Mouse (Mus musculus) intestine, postnatal 0 days (tissue): ENCODE measurements around the gene Sh3pxd2a. TPM values are rescaled to one million over a fixed set of nuclear protein-coding genes. Genes with fewer than 3 reads are reported as not detected.
A peak's percentile ranks its signal among the peaks of the same experiment; 100 is the strongest.

Experiments
- ATAC-seq: fragments of 200-750 bp; cut with Nextera tagmentation; 2 replicates; pipeline ENCODE4 v1.8.0; 2017; ENCODE audit warnings: mild to moderate bottlenecking, moderate TSS enrichment, moderate library complexity
- H3K27ac ChIP-seq: fragments of 300-500 bp; sonication (generic); 2 replicates; pipeline ENCODE4 v1.5.1; 2014; ENCODE audit warnings: mild to moderate bottlenecking, low read depth, low read length, moderate library complexity
- H3K27me3 ChIP-seq: fragments of 300-500 bp; sonication (generic); replicated peaks from 2 replicates; pipeline ENCODE4 v1.6.1; 2014; ENCODE audit warnings: low read length, mixed read lengths; ENCODE audit not compliant: control insufficient read depth, insufficient read depth
- H3K36me3 ChIP-seq: fragments of 300-500 bp; sonication (generic); 2 replicates; pipeline ENCODE4 v1.6.1; 2014; ENCODE audit warnings: mild to moderate bottlenecking, moderate library complexity; ENCODE audit not compliant: control insufficient read depth, insufficient read depth
- H3K4me1 ChIP-seq: fragments of 300-500 bp; sonication (generic); replicated peaks from 2 replicates; pipeline ENCODE4 v1.6.1; 2014; ENCODE audit warnings: antibody characterized with exemption, low read length, mixed read lengths; ENCODE audit not compliant: control insufficient read depth, insufficient read depth
- H3K4me2 ChIP-seq: fragments of 300-500 bp; sonication (generic); replicated peaks from 2 replicates; pipeline ENCODE4 v1.6.1; 2014; ENCODE audit warnings: low read depth, mild to moderate bottlenecking, moderate library complexity
- H3K4me3 ChIP-seq: fragments of 300-500 bp; sonication (generic); 2 replicates; pipeline ENCODE4 v1.5.1; 2014; ENCODE audit warnings: low read depth, low read length
- H3K9ac ChIP-seq: fragments of 300-500 bp; sonication (generic); 2 replicates; pipeline ENCODE4 v1.6.1; 2014; ENCODE audit warnings: mild to moderate bottlenecking, low read depth, low read length
- H3K9me3 ChIP-seq: fragments of 300-500 bp; sonication (generic); 2 replicates; pipeline ENCODE4 v1.6.1; 2016; ENCODE audit warnings: mixed run types; ENCODE audit not compliant: control insufficient read depth
- CTCF ChIP-seq: sonication (generic); IDR thresholded peaks from 2 replicates; pipeline ENCODE4 v1.5.1; 2016; ENCODE audit warnings: low read depth, mild to moderate bottlenecking, control low read depth, antibody characterized with exemption, moderate library complexity
- WGBS: fragments of 180-500 bp; shearing (Covaris S2); extraction: QIAGEN DNeasy Blood & Tissue Kit; methylation state at CpG from one replicate; pipeline ENCODE4 v1.1.7; 2014; 5-methylcytosine and 5-hydroxymethylcytosine counted together
- polyA plus RNA-seq: library from polyadenylated mRNA; unstranded; fragments of >200 nt; fragmentation: Nextera tagmentation; extraction: Ambion mirVana; gene quantifications from 2 replicates; pipeline ENCODE4 v1.2.1, GENCODE M21; 2015

Gene Sh3pxd2a
- polyA plus RNA-seq, 1 experiment from 2014 or later, result 2.2 TPM

DNA sequence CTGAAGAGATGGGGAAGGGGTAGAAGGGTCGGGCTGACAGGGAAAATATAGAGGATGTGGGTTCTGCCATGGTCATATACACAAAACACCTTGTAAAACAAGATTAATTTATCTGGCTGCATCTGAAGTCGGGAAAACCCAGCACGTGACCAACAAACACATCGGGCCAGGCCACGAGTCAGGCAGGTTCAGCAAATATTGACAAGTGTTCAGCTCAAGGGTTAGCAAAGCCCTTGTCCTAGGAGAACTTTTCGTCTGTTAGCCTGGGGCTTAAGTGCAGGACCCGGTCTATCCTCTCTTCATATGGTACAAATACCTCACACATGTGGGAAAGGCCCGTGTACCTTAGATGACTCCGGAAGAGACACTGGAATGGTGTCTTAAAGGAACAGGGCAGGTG, 18.1 kb downstream of the Sh3pxd2a start:
- H3K4me1 ChIP-seq, result peaks cover 30% of the 10 kb centered on the region
- H3K27ac ChIP-seq, result no peak overlapping the region
- no peak overlapping the region for H3K9ac ChIP-seq
- WGBS, result 29% methylated on average over 9 of the region's 9 CpGs
- H3K9me3 ChIP-seq, result no peaks in the 10 kb centered on the region
- H3K4me2 ChIP-seq, result peak overlapping the region; percentile 27; the same call in 1 of the 2 replicates
- no peak; the same call in 1 of the 2 replicates for ATAC-seq
- no peak overlapping the region for H3K4me3 ChIP-seq
- TF ChIP-seq CTCF, result no peak
- H3K36me3 ChIP-seq, result no peaks in the 10 kb centered on the region
- H3K27me3 ChIP-seq, result no peaks in the 10 kb centered on the region

DNA sequence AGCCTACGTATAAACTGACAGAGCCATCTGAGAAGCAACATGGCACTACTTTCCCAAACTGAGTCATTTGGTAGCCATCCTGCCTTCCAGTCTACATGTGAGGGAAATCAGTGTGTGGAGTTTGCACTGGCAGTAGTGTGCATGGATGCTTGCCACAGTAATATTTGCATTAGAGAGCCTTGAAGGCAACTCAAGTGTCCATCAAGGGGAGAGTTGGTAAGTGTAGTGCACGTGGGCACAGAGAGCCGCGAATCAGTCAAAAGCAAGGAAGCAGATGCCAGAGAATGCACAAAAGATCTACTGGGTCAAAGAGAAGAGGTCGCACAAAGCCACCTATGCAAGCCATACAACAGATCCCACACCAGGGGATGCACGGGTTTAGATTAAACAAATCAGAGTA, 18.5 kb downstream of the Sh3pxd2a start:
- Histone ChIP-seq H3K9me3 (no peaks in the 10 kb centered on the region), H3K27me3 (no peaks in the 10 kb centered on the region), H3K9ac (no peak overlapping the region), H3K4me1 (peaks cover 26% of the 10 kb centered on the region), H3K36me3 (no peaks in the 10 kb centered on the region), H3K27ac (no peak overlapping the region), H3K4me2 (0 out of 2 replicates have a peak overlapping the region, but pooled peaks have one; percentile 27), H3K4me3 (no peak overlapping the region)
- no peak for TF ChIP-seq CTCF
- 78% methylated on average over 6 of the region's 6 CpGs for WGBS
- ATAC-seq, result no peak

DNA sequence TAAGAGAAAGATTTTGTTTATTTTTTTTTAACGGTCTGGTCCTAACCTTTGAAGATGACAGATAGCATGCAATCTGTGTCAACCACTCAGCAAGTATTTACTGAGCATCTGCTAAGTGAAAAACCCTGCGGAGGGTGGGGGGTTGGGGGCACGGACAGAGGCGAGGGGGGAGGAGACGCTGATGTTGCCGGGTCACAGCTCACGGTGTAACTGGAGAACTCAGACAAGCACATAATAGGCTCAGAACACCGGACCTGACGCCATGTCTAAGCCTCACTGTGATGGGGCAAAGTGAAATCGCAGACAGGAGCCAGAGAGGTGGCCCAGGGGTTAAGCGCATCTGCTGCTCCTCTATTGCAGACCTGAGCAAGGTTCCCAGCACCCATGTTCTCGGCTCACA, 19.7 kb downstream of the Sh3pxd2a start:
- Histone ChIP-seq H3K27me3 (no peaks in the 10 kb centered on the region), H3K4me3 (no peak overlapping the region), H3K4me1 (peaks cover 20% of the 10 kb centered on the region; the same call in 1 of the 2 replicates), H3K4me2 (no peak overlapping the region), H3K9me3 (no peaks in the 10 kb centered on the region), H3K9ac (no peak overlapping the region), H3K27ac (no peak overlapping the region), H3K36me3 (no peaks in the 10 kb centered on the region)
- WGBS, result 50% methylated on average over 12 of the region's 12 CpGs
- no peak for ATAC-seq
- TF ChIP-seq CTCF, result no peak

DNA sequence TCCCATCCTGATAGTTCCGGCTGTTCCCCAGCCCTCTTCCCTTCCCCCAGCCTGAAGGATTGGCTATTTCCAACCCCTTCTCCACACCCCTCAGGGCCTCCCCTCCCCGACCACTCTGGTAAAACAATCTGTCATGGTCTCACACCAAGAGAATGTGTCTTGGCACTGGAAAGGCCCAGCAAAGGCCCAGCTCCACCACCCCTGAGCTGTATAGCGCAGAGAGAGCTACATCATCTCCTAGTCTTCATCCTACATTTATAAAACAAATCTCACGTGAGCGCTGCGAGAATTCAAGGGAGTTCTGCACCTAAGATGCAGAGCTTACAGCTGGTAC, 21.9 kb downstream of the Sh3pxd2a start:
- Histone ChIP-seq H3K27ac (no peak overlapping the region), H3K4me3 (no peak overlapping the region), H3K27me3 (no peaks in the 10 kb centered on the region), H3K9me3 (no peaks in the 10 kb centered on the region), H3K4me2 (no peak overlapping the region), H3K36me3 (no peaks in the 10 kb centered on the region), H3K9ac (no peak overlapping the region), H3K4me1 (peaks cover 15% of the 10 kb centered on the region; the same call in 1 of the 2 replicates)
- TF ChIP-seq CTCF, result no peak
- 84% methylated on average over 6 of the region's 6 CpGs for WGBS
- ATAC-seq, result no peak

DNA sequence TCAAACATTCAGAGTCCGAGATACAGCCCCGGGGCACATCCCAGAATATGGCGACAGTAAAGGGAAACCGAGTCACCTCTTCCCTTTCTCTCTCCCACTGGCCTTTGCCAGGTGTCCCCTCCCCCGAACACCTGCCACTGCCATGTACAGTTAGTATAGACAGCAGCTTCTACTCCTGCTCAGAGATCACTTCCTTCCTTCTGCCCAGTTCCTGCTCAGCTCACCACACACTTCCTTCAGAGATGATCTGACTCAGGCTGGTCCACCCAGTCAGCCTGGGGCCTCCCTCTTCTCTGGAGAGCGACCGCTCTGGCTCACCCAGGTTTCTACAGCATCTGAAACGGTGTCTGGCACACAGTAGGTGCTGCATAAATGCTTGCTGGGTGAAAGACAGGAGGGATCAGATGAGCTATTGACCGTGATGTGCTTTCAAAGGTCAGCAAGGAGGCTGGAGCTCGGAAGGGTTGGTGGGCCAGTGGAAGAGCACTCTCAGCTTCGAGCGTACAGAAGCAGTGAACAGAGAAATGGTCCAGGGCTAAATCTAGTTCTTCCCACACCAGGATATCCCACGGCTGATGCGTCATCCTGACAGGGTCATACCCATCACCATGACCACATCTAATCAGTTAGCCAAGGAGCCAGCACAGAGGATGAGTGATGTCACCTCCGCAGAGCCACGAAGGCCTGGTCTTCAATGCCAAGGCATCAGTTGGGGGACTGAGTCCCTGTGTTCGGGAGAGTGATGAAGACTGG, 22.5 kb downstream of the Sh3pxd2a start:
- H3K4me2 ChIP-seq, result no peak overlapping the region
- peaks cover 10% of the 10 kb centered on the region; the same call in 1 of the 2 replicates for H3K4me1 ChIP-seq
- H3K36me3 ChIP-seq, result no peaks in the 10 kb centered on the region
- WGBS, result 89% methylated on average over 17 of the region's 17 CpGs
- no peak for TF ChIP-seq CTCF
- no peak overlapping the region for H3K27ac ChIP-seq
- no peak overlapping the region for H3K4me3 ChIP-seq
- H3K9me3 ChIP-seq, result no peaks in the 10 kb centered on the region
- no peak for ATAC-seq
- no peaks in the 10 kb centered on the region for H3K27me3 ChIP-seq
- no peak overlapping the region for H3K9ac ChIP-seq

DNA sequence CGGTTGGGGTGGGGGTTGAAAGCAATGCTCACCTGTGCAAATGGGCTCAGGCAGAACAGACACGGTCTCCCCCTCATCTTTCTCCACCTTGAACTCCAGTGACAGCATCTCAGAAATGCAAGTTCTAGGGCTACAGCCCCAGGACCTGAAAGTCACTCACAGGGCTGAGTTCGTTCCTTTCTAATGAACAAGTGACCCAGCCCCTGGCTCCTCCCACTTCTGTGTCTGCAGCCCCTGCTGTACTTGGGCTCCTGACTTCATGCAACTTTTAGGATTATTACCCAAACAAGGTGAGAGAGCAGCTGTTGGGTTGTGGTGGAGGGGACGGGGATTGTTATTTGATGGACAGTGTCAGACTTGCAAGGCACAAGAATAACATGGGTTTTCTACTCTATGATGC, 23.2 kb downstream of the Sh3pxd2a start:
- no peak for TF ChIP-seq CTCF
- Histone ChIP-seq H3K36me3 (no peaks in the 10 kb centered on the region), H3K4me1 (peaks cover 6% of the 10 kb centered on the region; the same call in 1 of the 2 replicates), H3K4me3 (no peak overlapping the region), H3K9me3 (no peaks in the 10 kb centered on the region), H3K27ac (no peak overlapping the region), H3K4me2 (no peak overlapping the region), H3K27me3 (no peaks in the 10 kb centered on the region), H3K9ac (no peak overlapping the region)
- ATAC-seq, result no peak
- WGBS, result 85% methylated on average over 4 of the region's 4 CpGs
